Mouse (Mus musculus) testis, postnatal 14 days (tissue): Measurements from ENCODE around the gene Gstm1.
"Not testable (repeated sequence)": the region's sequence is repeated elsewhere in the genome, so short reads cannot be mapped to it uniquely, and the experiment has no call there.

Experiments
- DNase-seq: peaks from one replicate; pipeline ENCODE4 v3.0.0; 2021; ENCODE audit warnings: low spot score

Gstm1 gene

GRCm38 (mm10) chr3:108014974-108015346, 2.8 kb downstream of the Gstm1 start:
- DNase-seq = no peak

GRCm38 (mm10) chr3:108014098-108014973, 3.4 kb downstream of the Gstm1 start:
- DNase-seq = no peak

GRCm38 (mm10) chr3:108013331-108013871, 4.4 kb downstream of the Gstm1 start:
- no peak for DNase-seq

- no peak for DNase-seq
Measured at GRCm38 (mm10) chr3:108011558-108011957, 6.2 kb downstream of the Gstm1 start.

GRCm38 (mm10) chr3:108010286-108010685, 7.5 kb downstream of the Gstm1 start:
- DNase-seq = no peak

- DNase-seq = no peak
Measured at GRCm38 (mm10) chr3:108002021-108002420, 15.8 kb downstream of the Gstm1 start.

GRCm38 (mm10) chr3:107999491-107999890, 18.3 kb downstream of the Gstm1 start:
- DNase-seq = no peak

GRCm38 (mm10) chr3:107998591-107998990, 19.2 kb downstream of the Gstm1 start:
- peak; percentile 82 for DNase-seq

GRCm38 (mm10) chr3:107996576-107996975, 21.2 kb downstream of the Gstm1 start:
- no peak for DNase-seq

GRCm38 (mm10) chr3:107995974-107996373, 21.8 kb downstream of the Gstm1 start:
- not testable (repeated sequence) for DNase-seq

GRCm38 (mm10) chr3:107986041-107986562, 31.7 kb downstream of the Gstm1 start, which contains the start of gene Gstm2:
Gstm2 (minus strand) TSS chr3:107986453.
- DNase-seq = peak; percentile 77

- DNase-seq = not testable (repeated sequence)
Measured at GRCm38 (mm10) chr3:107985141-107985540, 32.6 kb downstream of the Gstm1 start.

- no peak for DNase-seq
Measured at GRCm38 (mm10) chr3:107984471-107984870, 33.3 kb downstream of the Gstm1 start.

- DNase-seq = no peak
Measured at GRCm38 (mm10) chr3:107983771-107984170, 34.0 kb downstream of the Gstm1 start.

GRCm38 (mm10) chr3:107982726-107983125, 35.0 kb downstream of the Gstm1 start:
- peak; percentile 86 for DNase-seq

GRCm38 (mm10) chr3:107981261-107981660, 36.5 kb downstream of the Gstm1 start:
- no peak for DNase-seq

GRCm38 (mm10) chr3:107977691-107978090, 40.1 kb downstream of the Gstm1 start:
- DNase-seq = no peak

GRCm38 (mm10) chr3:107974237-107974636, 43.5 kb downstream of the Gstm1 start:
- DNase-seq = no peak

GRCm38 (mm10) chr3:107972070-107972469, 45.7 kb downstream of the Gstm1 start:
- DNase-seq = no peak

- not testable (repeated sequence) for DNase-seq
Measured at GRCm38 (mm10) chr3:107971101-107971500, 46.7 kb downstream of the Gstm1 start.

GRCm38 (mm10) chr3:107968724-107969395, 48.9 kb downstream of the Gstm1 start, which contains the start of gene Gstm3:
Gstm3 (minus strand) TSS chr3:107969283.
- no peak for DNase-seq

- no peak for DNase-seq
Measured at GRCm38 (mm10) chr3:107966631-107967030, 51.1 kb downstream of the Gstm1 start.

GRCm38 (mm10) chr3:107965592-107965991, 52.2 kb downstream of the Gstm1 start:
- no peak for DNase-seq
